Mouse (Mus musculus): ENCODE data around the gene Lrrc14b. TPM values are rescaled to one million over a fixed set of nuclear protein-coding genes. Genes with fewer than 3 reads are reported as not detected.

Lrrc14b gene
- total RNA-seq, 2 experiments from 2014 or later, result 40.0 to 46.7 TPM

Small RNA genes lying within 50 kb of the gene (microRNA-seq; reads per million reads assigned to microRNA genes)
- 0 reads per million in 2 experiments for gene Mir692-3

Other genes with a start within 250 kb of the Lrrc14b start
- gene Slc9a3, start 242.5 kb downstream of the Lrrc14b start, total RNA-seq (2021), result 1 to 10 TPM in 1 of 2 experiments, under 1 TPM in 1; 0.77 to 1.6 TPM
- 10 to 100 TPM; 30.8 to 36.1 TPM for gene Exoc3, start 155.3 kb downstream of the Lrrc14b start, total RNA-seq (2021)
- under 1 TPM; 0.09 to 0.16 TPM for gene Ahrr, start 71.7 kb downstream of the Lrrc14b start, total RNA-seq (2021)
- gene Pdcd6, start 46.4 kb downstream of the Lrrc14b start, total RNA-seq (2021), result 10 to 100 TPM; 25.0 to 33.6 TPM
- gene Sdha, start 13.7 kb downstream of the Lrrc14b start, total RNA-seq (2021), result 100 to 1,000 TPM; 416 to 519 TPM
- 10 to 100 TPM; 41.5 to 43.7 TPM for gene Ccdc127, start 13.7 kb downstream of the Lrrc14b start, total RNA-seq (2021)
- 1 to 10 TPM; 1.3 to 2.2 TPM for gene Zfp72, start 26.8 kb upstream of the Lrrc14b start, total RNA-seq (2021)
- gene Ftl1-ps1, start 35.7 kb upstream of the Lrrc14b start, total RNA-seq (2021), result 100 to 1,000 TPM; 190 to 231 TPM
- 1 to 10 TPM; 6.8 to 7.4 TPM for gene Zfp825, start 130.0 kb upstream of the Lrrc14b start, total RNA-seq (2021)